Mouse (Mus musculus): Measurements from ENCODE around the gene Pltp. TPM values are rescaled to one million over a fixed set of nuclear protein-coding genes. Genes with fewer than 3 reads are reported as not detected.

Gene Pltp
- polyA plus RNA-seq (2014; fragmentation: Illumina TruSeq; extraction: RNeasy Lipid Tissue Mini Kit (QIAGEN cat#74804); ENCODE audit: low read depth, low replicate concordance), result 1.1 TPM

GRCm38 (mm10) chr2:164857101-164857821, at the start of gene Pltp:
TSS of gene Pltp (minus strand) at chr2:164857711.

GRCm38 (mm10) chr2:164879228-164879567, 21.7 kb upstream of the Pltp start, which contains the start of gene Pcif1:
TSS of gene Pcif1 (plus strand) at chr2:164879304.

GRCm38 (mm10) chr2:164833314-164833959, 24.1 kb downstream of the Pltp start, which contains the start of gene Neurl2:
TSS of gene Neurl2 (minus strand) at chr2:164833456.

GRCm38 (mm10) chr2:164832748-164833301, 24.7 kb downstream of the Pltp start, which contains the start of gene Ctsa:
TSS of gene Ctsa (plus strand) at chr2:164832873.

GRCm38 (mm10) chr2:164828437-164828836, 29.1 kb downstream of the Pltp start, which contains the start of gene Spata25:
TSS of gene Spata25 (minus strand) at chr2:164828537.

GRCm38 (mm10) chr2:164822636-164823165, 34.8 kb downstream of the Pltp start, which contains the start of gene Zswim1:
TSS of gene Zswim1 (plus strand) at chr2:164822686.

GRCm38 (mm10) chr2:164804533-164805331, 52.8 kb downstream of the Pltp start, which contains the start of the genes Acot8 and Zswim3:
TSS of gene Acot8 (minus strand) at chr2:164804882.
TSS of gene Zswim3 (plus strand) at chr2:164805098.

Other genes starting within 250 kb of the Pltp start
- gene Wfdc6b, start 244.2 kb downstream of the Pltp start, polyA plus RNA-seq (2014; fragmentation: Illumina TruSeq; extraction: RNeasy Lipid Tissue Mini Kit (QIAGEN cat#74804); ENCODE audit: low read depth, low replicate concordance), result 2.2 TPM
- gene Wfdc8, start 244.1 kb downstream of the Pltp start, polyA plus RNA-seq (2014; fragmentation: Illumina TruSeq; extraction: RNeasy Lipid Tissue Mini Kit (QIAGEN cat#74804); ENCODE audit: low read depth, low replicate concordance), result 1.6 TPM
- gene Wfdc16, start 218.9 kb downstream of the Pltp start, polyA plus RNA-seq (2014; fragmentation: Illumina TruSeq; extraction: RNeasy Lipid Tissue Mini Kit (QIAGEN cat#74804); ENCODE audit: low read depth, low replicate concordance), result 2.0 TPM
- gene Wfdc10, start 201.7 kb downstream of the Pltp start, polyA plus RNA-seq (2014; fragmentation: Illumina TruSeq; extraction: RNeasy Lipid Tissue Mini Kit (QIAGEN cat#74804); ENCODE audit: low read depth, low replicate concordance), result 15.1 TPM
- not detected for gene Wfdc9, start 201.1 kb downstream of the Pltp start, polyA plus RNA-seq (2014; fragmentation: Illumina TruSeq; extraction: RNeasy Lipid Tissue Mini Kit (QIAGEN cat#74804); ENCODE audit: low read depth, low replicate concordance)
- not detected for gene Wfdc11, start 183.6 kb downstream of the Pltp start, polyA plus RNA-seq (2014; fragmentation: Illumina TruSeq; extraction: RNeasy Lipid Tissue Mini Kit (QIAGEN cat#74804); ENCODE audit: low read depth, low replicate concordance)
- 2.2 TPM for gene Wfdc13, start 172.6 kb downstream of the Pltp start, polyA plus RNA-seq (2014; fragmentation: Illumina TruSeq; extraction: RNeasy Lipid Tissue Mini Kit (QIAGEN cat#74804); ENCODE audit: low read depth, low replicate concordance)
- not detected for gene Spint4, start 159.2 kb downstream of the Pltp start, polyA plus RNA-seq (2014; fragmentation: Illumina TruSeq; extraction: RNeasy Lipid Tissue Mini Kit (QIAGEN cat#74804); ENCODE audit: low read depth, low replicate concordance)
- gene Spint5, start 142.4 kb downstream of the Pltp start, polyA plus RNA-seq (2014; fragmentation: Illumina TruSeq; extraction: RNeasy Lipid Tissue Mini Kit (QIAGEN cat#74804); ENCODE audit: low read depth, low replicate concordance), result 8.1 TPM
- gene Wfdc3, start 111.8 kb downstream of the Pltp start, polyA plus RNA-seq (2014; fragmentation: Illumina TruSeq; extraction: RNeasy Lipid Tissue Mini Kit (QIAGEN cat#74804); ENCODE audit: low read depth, low replicate concordance), result 11.3 TPM
- gene Dnttip1, start 111.7 kb downstream of the Pltp start, polyA plus RNA-seq (2014; fragmentation: Illumina TruSeq; extraction: RNeasy Lipid Tissue Mini Kit (QIAGEN cat#74804); ENCODE audit: low read depth, low replicate concordance), result 5.0 TPM
- 11.9 TPM for gene Ube2c, start 87.8 kb downstream of the Pltp start, polyA plus RNA-seq (2014; fragmentation: Illumina TruSeq; extraction: RNeasy Lipid Tissue Mini Kit (QIAGEN cat#74804); ENCODE audit: low read depth, low replicate concordance)
- gene Tnnc2, start 77.7 kb downstream of the Pltp start, polyA plus RNA-seq (2014; fragmentation: Illumina TruSeq; extraction: RNeasy Lipid Tissue Mini Kit (QIAGEN cat#74804); ENCODE audit: low read depth, low replicate concordance), result not detected
- 1.4 TPM for gene Snx21, start 71.9 kb downstream of the Pltp start, polyA plus RNA-seq (2014; fragmentation: Illumina TruSeq; extraction: RNeasy Lipid Tissue Mini Kit (QIAGEN cat#74804); ENCODE audit: low read depth, low replicate concordance)
- 1.3 TPM for gene Acot8, start 52.8 kb downstream of the Pltp start, polyA plus RNA-seq (2014; fragmentation: Illumina TruSeq; extraction: RNeasy Lipid Tissue Mini Kit (QIAGEN cat#74804); ENCODE audit: low read depth, low replicate concordance)
- gene Zswim3, start 52.6 kb downstream of the Pltp start, polyA plus RNA-seq (2014; fragmentation: Illumina TruSeq; extraction: RNeasy Lipid Tissue Mini Kit (QIAGEN cat#74804); ENCODE audit: low read depth, low replicate concordance), result 14.7 TPM
- 6.0 TPM for gene Zswim1, start 35.0 kb downstream of the Pltp start, polyA plus RNA-seq (2014; fragmentation: Illumina TruSeq; extraction: RNeasy Lipid Tissue Mini Kit (QIAGEN cat#74804); ENCODE audit: low read depth, low replicate concordance)
- gene Spata25, start 29.2 kb downstream of the Pltp start, polyA plus RNA-seq (2014; fragmentation: Illumina TruSeq; extraction: RNeasy Lipid Tissue Mini Kit (QIAGEN cat#74804); ENCODE audit: low read depth, low replicate concordance), result 15.7 TPM
- 5.4 TPM for gene Ctsa, start 24.8 kb downstream of the Pltp start, polyA plus RNA-seq (2014; fragmentation: Illumina TruSeq; extraction: RNeasy Lipid Tissue Mini Kit (QIAGEN cat#74804); ENCODE audit: low read depth, low replicate concordance)
- gene Neurl2, start 24.3 kb downstream of the Pltp start, polyA plus RNA-seq (2014; fragmentation: Illumina TruSeq; extraction: RNeasy Lipid Tissue Mini Kit (QIAGEN cat#74804); ENCODE audit: low read depth, low replicate concordance), result not detected
- 2.8 TPM for gene Pcif1, start 21.6 kb upstream of the Pltp start, polyA plus RNA-seq (2014; fragmentation: Illumina TruSeq; extraction: RNeasy Lipid Tissue Mini Kit (QIAGEN cat#74804); ENCODE audit: low read depth, low replicate concordance)
- gene Zfp335, start 54.0 kb upstream of the Pltp start, polyA plus RNA-seq (2014; fragmentation: Illumina TruSeq; extraction: RNeasy Lipid Tissue Mini Kit (QIAGEN cat#74804); ENCODE audit: low read depth, low replicate concordance), result 0.22 TPM
- not detected for gene Mmp9, start 83.1 kb upstream of the Pltp start, polyA plus RNA-seq (2014; fragmentation: Illumina TruSeq; extraction: RNeasy Lipid Tissue Mini Kit (QIAGEN cat#74804); ENCODE audit: low read depth, low replicate concordance)
- 8.0 TPM for gene Slc12a5, start 103.1 kb upstream of the Pltp start, polyA plus RNA-seq (2014; fragmentation: Illumina TruSeq; extraction: RNeasy Lipid Tissue Mini Kit (QIAGEN cat#74804); ENCODE audit: low read depth, low replicate concordance)
- 22.8 TPM for gene Ncoa5, start 177.2 kb upstream of the Pltp start, polyA plus RNA-seq (2014; fragmentation: Illumina TruSeq; extraction: RNeasy Lipid Tissue Mini Kit (QIAGEN cat#74804); ENCODE audit: low read depth, low replicate concordance)
- gene Cd40, start 197.9 kb upstream of the Pltp start, polyA plus RNA-seq (2014; fragmentation: Illumina TruSeq; extraction: RNeasy Lipid Tissue Mini Kit (QIAGEN cat#74804); ENCODE audit: low read depth, low replicate concordance), result not detected
- gene 1700025C18Rik, start 233.0 kb upstream of the Pltp start, polyA plus RNA-seq (2014; fragmentation: Illumina TruSeq; extraction: RNeasy Lipid Tissue Mini Kit (QIAGEN cat#74804); ENCODE audit: low read depth, low replicate concordance), result 2.2 TPM

Measured in testis, adult 10 weeks (tissue).